Mouse (Mus musculus) 416B (cell line): ENCODE results near the gene Psmc3ip.
A peak's percentile ranks its signal among the peaks of the same experiment; 100 is the strongest.

ENCODE experiments used
- DNase-seq: peaks from one replicate; pipeline ENCODE4 v3.0.0; 2011; ENCODE audit warnings: low read depth

Psmc3ip gene

DNA sequence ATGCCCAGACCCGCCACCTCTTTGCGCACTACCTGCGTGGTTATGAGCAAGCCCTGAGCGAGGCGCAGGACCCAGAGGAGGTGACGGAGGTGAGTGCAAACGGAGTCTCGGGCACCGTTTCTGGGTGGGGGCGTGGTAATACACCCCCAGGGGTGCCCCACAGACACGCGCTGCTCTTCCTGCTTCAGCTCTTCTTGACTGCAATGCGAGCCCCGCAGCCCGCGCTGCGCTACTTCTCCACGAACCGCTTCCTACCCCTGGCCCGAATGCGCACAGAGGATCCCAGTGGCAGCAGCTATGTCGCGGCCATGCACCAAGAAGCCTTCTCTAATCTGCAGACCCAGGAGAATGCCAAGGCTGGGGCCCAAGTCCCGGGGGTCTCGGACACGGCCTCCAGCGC lies 15.5 kb downstream of the Psmc3ip start:
- DNase-seq: no peak

DNA sequence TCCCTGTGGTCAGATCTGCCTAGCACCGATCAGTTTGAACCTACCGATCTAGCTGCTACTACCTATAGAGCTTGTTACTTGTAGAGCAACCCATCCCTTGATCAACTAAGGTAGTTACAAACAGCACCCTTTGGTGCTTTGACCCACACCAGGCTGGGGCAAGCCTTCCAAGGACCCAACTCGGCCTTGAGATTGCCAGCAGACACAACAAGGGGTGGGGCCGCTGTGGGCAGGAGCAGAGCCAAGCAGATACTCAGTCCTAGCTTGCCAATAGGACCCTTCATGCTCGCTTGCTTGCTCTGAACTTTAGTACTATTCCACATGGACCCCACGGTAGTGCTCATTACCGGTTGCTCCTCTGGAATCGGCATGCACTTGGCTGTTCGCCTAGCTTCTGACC lies 17.1 kb downstream of the Psmc3ip start, which contains the start of gene Hsd17b1:
Hsd17b1 (plus strand) TSS at position 291 of the 400 bp plus-strand sequence.
- DNase-seq: no peak

DNA sequence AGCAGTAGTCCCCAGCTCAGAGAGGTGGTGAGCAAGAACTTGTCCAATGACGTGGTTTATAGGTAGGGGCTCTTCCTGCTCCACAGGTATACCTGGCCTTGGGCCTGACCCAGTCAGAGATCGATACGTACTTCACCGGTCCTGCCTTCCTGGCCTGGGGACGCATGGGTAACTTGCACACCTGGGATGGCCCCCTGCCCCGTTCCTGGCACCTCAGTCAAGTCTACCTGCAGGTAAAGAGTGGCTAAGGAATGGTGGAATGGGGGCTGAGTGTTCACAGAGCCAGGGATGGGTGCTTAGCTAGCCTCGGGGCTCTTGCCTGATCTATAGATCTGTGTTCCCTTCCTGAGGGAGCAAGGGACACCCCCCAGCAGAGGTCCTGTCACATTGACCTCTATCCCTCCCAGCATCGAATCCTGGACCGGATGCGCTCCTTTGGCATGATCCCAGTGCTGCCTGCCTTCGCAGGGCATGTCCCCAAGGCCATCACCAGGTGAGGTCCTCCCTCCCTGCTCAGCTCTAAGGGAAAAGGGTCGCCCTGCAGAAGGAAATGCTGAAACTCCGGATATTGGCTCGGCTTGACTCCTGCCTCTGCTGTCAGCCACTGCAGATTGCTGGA lies 23.3 kb downstream of the Psmc3ip start:
- no peak for DNase-seq

DNA sequence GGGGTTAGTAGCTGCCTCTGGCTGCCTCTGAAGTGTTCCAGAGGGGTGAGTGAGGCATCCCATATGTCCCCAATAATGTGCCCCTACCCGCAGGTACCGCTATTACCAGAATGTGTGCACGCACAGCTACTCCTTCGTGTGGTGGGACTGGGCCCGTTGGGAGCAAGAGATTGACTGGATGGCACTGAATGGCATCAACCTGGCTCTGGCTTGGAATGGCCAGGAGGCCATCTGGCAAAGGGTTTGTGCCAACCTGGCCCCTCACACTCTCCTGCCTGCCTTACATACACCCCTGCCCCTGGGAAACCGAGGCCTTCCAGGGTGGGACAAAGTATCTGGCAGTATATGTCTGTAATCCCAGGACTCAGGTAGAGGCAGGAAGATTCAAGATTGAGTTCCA lies 24.2 kb downstream of the Psmc3ip start:
- no peak for DNase-seq

DNA sequence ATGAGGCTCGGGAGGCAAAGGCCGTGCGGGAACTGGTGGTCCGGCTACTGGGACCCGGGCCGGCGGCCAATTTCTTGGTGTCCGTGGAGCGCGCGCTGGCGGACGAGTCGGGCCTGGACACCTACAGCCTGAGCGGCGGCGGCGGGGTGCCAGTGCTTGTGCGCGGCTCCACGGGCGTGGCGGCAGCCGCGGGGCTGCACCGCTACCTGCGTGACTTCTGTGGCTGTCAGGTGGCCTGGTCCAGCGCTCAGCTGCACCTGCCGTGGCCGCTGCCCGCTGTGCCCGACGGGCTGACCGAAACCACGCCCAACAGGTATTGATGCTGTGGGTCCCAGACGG lies 25.1 kb downstream of the Psmc3ip start:
- no peak for DNase-seq

DNA sequence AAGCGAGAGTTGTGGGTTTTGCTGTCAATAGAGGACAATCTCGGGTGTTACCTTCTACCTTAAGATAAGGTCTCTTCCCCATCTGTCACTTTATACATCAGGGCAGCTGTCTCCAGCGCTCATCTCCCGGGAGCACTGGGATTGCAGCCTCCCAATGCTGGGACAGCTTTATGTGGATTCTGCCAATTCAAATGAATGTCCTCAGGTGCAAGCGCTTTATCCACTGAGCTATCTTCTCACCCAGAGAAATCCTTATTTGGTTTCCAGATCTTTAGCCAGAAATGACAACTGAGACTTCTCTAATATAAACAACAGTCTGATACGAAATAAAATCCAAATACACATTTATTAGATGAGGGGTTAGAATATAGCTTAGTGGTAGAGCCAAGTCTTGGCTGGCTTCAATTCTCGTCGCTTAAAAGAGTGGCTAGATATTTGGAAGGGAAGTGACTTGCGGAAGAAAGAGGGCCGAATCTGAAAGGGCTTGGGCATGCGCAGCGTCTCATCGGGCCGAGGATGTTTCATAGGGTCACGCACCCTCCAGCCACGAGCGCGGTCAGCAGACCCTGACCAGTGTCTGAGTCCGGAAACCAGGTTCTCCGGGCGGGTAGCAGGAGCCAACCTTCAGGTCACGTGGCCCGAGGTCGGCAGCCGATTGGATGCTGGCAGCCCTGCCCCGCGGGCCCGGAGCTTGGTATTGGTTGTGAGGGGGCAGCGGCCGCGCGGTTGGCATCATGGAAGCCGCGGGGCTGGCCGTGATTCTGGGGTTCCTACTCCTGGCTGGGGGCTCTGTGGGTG lies 25.6 kb downstream of the Psmc3ip start, which contains the start of gene Naglu:
Naglu (plus strand) TSS at position 622 of the 798 bp plus-strand sequence.
- DNase-seq: peak; percentile 97

DNA sequence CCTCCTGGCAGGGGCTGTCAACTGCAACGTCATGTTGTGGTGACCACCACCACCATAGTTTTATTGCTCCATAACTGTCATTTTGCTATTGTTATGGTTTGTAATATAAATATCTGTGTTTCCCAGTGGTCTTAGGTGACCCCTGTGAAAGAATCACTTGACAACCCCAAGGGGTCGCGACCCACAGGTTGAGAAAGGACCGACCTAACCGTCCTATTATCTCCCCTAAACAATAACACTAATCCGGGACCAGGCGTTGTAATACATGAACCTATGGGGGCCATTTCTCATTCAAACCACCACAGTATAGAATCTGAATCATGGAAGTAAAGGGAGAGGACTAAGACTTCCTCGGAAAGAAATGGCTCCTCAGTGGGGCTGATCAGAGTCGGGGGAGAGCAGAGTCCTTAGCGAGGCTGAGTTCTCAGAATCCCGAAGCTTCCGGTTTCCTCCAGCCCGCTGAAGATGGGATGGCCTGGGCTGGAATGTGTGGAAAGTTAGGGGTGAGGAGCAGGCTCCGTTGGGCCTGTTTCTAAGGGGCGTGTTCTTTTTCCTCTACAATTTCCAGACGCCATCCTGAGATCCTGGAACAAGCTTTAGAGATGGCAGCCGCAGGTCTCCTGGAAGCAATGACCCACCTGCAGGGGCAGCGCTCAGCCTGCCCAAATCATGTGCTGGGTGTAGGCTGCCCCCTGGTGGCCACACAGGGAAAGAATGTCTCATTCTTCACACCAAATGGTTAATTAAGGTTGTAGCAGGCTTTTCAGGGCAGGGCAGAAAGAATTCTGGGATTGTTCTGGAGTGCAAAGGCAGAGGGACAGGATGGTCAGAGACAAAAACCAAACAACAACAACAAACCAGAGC lies 28.5 kb downstream of the Psmc3ip start:
- DNase-seq: peak; percentile 80

DNA sequence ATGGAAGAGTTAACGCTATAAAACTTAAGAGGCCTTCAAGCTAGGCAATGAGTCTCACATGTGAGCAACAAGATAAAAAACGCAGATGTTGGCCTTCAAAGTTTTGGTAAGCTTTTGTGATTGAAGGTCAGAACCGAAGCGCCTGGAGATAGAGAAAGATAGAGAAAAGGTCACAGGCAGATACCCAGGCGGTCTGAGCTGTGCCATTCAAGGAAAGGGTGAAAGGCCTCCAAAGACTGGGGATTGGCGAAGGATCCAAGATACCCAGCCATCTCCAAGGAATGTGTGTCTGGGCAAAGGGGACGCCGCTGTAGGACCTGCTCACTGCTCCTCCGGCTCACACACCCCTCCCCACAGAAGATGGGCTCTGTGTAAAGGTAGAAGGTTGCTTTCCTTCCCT lies 30.2 kb downstream of the Psmc3ip start:
- DNase-seq: no peak

DNA sequence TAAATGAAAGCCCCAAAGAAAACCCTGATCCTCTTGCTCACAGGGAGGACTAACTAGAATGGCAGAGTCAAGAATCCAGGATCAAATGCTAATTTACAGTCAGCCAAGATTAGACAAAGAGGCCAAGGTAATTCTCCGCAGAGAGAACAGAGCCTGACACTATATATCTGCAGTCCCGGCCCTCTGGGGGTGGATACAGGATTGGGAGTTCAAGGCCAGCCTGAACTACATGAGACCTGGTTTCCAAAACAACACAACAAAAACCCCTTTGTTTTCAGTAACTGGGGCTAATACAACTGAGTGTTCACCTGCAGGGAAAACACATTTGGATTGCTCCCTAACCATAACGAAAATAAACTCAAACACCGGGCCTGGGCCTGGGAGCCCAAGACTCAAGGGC lies 30.8 kb downstream of the Psmc3ip start:
- DNase-seq: no peak

DNA sequence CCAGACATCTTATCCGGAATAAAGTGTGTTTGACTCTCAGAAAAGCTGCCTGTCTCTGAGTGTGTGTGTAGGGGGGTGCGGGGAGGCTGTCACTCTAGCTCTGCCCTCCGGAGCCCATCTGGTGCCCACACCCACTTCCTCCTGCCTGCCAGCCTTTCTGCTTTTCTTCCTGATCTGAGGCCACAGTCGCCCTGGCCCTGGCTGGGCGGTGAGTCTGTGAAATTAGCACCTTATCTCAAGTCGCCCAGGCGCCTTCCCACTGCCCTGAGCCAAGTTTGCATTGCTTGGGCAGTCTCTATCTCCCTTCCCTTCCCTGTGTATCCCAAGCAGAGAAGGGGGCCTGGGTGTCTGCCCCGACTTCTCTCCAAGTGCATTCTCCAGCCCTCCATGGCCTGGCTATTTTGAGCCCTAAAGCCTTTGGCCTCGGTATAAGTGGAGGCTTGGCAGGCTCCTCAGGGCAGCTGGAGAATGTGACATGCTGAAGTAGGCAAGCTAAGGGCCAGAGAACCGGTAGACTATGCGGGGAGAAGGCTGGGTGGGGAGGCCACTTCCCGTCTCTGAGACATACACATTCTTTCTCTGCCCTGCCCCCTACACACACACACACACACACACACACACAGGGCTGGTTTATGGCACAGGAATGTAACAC lies 31.4 kb downstream of the Psmc3ip start:
- peak; percentile 97 for DNase-seq

DNA sequence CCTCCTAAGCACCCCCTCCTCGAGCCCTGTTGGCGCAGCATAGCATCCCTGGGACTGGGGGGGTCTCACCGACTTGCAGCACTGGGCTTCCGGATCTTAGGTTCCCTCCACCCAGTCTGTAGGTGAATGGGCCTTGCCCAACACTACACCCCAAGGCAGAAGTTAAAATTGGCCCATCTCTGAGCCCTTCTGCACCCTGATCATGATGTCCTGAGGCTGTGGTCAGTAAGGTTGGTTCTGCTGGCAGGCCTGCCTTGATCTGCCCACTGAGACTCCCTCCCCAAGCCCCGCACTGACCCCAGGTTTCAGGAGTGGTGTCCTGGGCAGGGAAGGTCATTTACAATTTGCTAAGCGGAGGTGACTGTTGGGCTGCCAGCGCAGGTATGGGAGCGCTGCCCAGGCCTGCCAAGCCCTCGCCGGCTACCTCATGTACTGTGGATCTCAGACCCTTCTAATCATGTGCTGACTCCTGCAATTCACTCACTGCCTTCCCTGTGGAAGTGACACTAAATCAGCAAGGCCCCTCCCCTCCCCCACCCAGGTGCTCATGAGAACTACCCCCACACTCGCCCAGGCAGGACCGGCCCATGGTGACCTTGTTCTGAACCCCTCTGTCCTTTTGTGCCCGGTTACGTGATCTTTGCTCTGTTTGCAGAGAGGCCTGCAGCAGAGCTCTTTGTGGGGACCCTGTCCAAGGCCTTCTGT lies 32.1 kb downstream of the Psmc3ip start:
- no peak for DNase-seq

DNA sequence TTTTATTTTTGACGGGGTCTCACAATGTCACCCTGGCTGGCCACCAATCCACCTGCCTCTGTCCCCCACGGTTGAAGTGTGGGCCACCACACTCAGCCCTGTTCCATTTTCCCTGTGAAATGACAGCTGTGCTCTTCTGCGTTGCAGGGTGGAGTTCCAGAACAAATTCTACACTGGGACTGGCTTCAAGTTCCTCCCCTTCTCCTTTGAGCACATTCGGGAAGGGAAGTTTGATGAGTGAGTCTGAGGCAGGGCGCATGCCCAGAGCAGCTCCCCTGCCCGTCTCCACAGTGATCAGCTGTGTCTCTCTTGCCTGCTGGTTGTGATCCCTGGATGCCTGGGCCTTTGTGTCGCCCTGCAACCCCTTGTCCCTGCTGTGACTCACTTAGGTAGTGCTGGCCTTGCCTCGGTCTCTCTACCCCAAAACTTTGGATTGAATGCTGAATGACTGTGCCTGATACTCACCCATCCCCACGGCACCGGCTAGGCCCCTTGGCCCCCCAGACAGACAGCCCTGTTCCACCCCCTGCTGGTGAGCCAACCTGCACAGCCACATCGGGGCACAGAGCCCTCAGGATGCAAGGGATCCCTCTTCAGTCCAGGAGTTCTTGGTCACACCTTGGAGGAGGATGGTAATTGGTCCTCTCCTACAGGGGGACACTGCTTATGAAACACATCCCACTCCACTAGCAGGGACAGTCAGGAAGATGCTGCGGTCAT lies 32.9 kb downstream of the Psmc3ip start:
- no peak for DNase-seq

DNA sequence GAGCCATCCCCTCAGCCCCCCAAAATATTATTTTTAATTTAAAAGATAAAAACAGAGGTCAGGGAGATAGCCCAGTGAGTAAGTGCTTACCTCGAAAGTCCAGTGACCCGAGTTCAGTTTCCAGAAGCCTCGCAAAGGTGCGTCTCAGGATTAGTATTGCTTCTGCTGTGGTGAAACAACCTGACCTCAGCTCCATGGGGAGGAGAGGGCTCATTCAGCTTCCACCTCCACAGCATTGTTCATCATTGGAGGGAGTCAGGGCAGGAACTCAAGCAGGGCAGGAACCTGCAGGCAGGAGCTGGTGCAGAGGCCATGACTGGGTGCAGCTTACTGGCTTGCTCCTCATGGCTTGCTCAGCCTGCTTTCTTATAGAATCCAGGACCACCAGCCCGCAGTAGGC lies 34.2 kb downstream of the Psmc3ip start:
- DNase-seq: no peak

DNA sequence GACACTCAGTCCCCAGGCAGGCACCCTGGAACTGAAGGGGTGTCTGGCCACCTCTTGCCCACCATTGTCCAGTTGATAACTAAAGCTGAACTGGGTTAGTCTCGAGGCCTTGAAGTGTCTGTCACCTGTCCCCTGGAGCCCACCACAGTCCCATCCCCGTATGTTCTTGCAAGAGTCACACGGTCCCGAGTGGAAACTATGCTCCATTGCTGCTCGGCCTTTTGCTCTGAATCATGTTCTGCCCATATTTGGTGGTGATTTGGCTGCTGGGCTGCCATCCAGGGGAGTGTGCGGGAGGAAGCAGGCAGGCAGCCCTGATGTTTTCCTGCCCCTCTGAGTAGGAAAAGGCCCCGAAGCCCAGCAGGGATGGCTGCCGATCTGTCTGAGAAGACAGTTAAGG lies 35.1 kb downstream of the Psmc3ip start:
- peak; percentile 72 for DNase-seq

DNA sequence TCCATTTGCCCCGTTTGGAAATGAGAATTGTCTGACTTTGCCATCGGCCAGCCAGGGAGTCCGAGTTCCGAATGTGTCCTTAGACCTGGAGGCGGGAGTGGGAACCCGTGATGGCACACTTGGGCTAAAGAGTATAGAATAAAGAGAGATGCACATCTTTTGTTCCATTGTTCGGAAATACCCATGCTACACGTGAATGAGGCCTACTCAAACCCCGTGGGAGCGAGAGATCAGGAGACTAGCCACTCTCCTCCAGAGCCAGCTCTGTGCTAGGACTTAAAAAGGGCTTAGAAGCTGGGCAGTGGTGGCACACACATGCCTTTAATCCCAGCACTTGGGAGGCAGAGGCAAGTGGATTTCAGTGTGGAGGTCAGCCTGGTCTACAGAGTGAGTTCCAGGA lies 35.8 kb downstream of the Psmc3ip start:
- DNase-seq: no peak

DNA sequence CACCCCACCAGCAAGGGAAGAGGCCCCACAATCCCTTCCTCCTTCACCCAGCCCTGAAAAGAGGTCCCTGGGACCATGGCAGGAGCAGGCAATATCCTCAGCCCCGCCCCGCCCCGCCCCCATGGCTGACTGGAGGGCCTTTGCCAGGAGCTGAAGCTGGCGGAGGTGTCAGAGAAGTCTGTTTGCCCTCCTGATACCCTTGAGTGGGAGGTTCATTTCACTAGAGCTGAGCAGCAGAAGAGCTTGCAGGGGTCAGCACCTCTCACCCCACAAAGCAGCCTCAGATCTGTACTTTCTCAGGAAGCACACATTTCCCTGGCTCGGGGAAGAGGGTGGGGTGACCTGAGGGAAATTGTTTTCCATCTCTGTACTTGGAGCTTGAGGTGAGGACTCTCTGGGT lies 36.5 kb downstream of the Psmc3ip start:
- DNase-seq: no peak

DNA sequence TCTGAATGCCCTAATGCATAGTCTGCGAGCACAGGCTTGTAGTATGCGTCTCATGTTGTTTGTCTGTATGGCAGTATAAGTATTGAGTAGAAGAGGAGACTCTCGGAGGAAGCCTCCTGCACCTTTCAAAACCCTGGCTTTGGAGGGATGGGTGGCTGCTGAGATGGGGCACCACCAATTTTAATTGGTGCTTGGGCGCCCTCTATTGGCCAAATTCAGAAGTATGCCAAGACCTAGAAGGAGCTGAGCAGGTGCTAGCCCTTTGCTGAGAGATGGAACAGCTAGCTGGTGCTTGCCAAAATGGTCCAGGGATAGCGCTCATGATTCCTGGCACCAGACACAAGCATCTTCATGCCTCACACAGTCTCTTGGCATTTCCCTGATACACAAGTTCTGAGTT lies 37.4 kb downstream of the Psmc3ip start:
- peak; percentile 81 for DNase-seq

DNA sequence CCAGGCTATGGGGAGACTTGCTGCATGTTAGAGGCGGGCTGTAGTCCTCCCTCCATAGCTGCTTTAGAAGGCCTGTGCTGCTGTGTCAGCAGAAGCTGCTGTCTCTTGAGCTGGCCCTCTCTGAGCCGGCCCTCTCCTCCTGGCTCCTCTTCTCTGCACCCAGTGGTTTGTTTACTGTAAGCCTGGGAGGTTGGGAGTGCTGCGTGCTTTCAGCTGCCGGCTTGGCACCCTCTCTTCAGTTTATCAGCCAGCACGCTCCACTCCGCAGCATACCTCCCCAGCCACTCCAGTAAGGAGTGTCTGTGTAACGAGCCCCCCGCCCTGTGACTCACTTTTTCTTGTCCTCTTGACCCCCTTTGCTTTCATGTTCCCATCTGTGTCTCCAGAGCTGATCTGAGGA lies 38.4 kb downstream of the Psmc3ip start:
- DNase-seq: no peak

DNA sequence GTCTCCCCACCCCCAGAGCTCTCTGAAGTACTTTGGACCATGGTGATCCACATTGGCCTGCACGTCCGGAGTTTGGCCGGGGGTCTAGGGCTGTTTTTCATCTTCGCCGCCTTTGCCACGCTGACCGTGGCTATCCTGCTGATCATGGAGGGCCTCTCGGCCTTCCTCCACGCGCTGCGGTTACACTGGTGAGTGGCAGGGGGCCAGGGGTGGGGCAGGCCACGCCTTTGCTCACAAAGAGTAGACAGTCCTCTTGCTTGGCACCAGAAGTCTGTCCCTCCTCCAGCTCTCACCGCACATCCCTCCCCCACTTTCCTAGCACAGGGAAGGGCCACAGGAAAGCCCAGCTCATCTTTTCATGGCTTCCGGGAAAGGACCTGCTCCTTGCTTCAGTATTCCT lies 39.8 kb downstream of the Psmc3ip start:
- no peak for DNase-seq

DNA sequence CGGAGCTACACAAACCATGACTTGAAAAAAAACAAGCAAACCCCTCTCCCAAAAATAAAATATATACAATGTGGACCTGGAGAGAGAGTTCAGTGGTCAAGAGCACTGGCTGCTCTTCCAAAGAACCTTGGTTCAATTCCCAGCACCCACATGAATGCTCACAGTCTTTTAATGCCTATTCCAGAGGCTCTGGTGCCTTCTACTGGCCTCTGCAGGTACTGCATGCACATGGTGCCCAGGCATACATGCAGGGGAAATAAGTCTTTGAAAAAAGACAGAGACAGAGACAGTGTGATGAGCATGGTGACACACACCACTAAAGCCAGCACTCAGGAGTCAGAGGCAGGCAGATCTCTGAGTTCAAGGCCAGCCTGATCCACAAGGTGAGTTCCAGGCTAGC lies 41.3 kb downstream of the Psmc3ip start:
- no peak for DNase-seq
